Mouse (Mus musculus): ENCODE results near the gene Pitpnm2.

DNA sequence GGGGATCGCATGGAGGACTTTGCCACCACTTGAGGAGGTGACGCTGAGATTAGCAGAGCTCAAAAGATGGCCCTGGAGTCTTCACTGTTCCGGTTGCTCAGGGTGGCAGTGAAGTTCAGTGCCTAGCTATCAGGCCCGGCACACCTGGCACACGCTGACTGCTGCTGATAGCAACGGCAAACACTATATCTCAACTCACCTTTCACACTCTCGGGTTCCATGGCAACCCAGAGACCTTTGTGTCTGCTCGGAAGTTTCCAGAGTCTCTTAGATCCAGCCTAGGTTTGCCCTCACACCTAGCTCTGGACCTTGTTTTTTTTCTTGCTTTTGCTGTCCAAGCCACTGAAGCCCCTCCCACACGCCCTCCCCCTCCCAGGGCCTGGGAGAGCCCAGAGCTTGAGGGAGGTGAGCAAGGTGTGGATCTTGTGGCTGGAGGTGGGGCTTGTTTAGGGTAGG lies 157.6 kb downstream of the Pitpnm2 start:
- no peak for TF ChIP-seq CTCF (IDR thresholded peaks at IDR 0.05; ENCODE audit: insufficient read depth, low read depth, low read length)
- TF ChIP-seq POLR2A (IDR thresholded peaks at IDR 0.05; ENCODE audit: insufficient read depth, low read depth, low read length): no peak
